Comparison of ENCODE assay signal across 10 mouse cellular contexts in genomic region chr10:18139615-18140014, GRCm38 (mm10).
DNase-seq lines count a peak whose midpoint lies in the region; ATAC-seq and TF ChIP-seq lines count a peak whose summit lies in the region.
"Had no signal": no experiment of that assay in that cellular context is flagged by ENCODE, and none has a peak within 500 bp of the region (broad histone marks: within the 10 kb centered on the region; RNA-seq: fewer than 3 reads in every experiment).

No protein-coding gene starts in this region.

- no peaks in the 10 kb centered on the region for H3K9me3 ChIP-seq in lung, embryonic 14.5 days (ENCODE audit: low read depth, low read length)
- H3K9me3 ChIP-seq in forebrain, embryonic 14.5 days (replicated peaks; ENCODE audit: control insufficient read depth, low read length): no peaks in the 10 kb centered on the region
- H3K9me3 ChIP-seq in limb, embryonic 12.5 days: no peaks in the 10 kb centered on the region
- no peaks in the 10 kb centered on the region for H3K9me3 ChIP-seq in neural tube, embryonic 13.5 days

- no peak overlapping the region for H3K4me3 ChIP-seq in lung, embryonic 14.5 days (ENCODE audit: low read depth, low read length)
- H3K4me3 ChIP-seq in forebrain, embryonic 14.5 days (ENCODE audit: low read depth, low read length): 0 out of 2 replicates have a peak overlapping the region, but pooled peaks have one; percentile 14
- peak overlapping the region; percentile 25 for H3K4me3 ChIP-seq in limb, embryonic 12.5 days (replicated peaks)
- peak overlapping the region; percentile 26 for H3K4me3 ChIP-seq in neural tube, embryonic 13.5 days
- H3K4me3 ChIP-seq: left cerebral cortex, adult 2 months had no signal

- DNase-seq in lung, embryonic 14.5 days: no peak
- no peak for DNase-seq in lung, postnatal 25 days (ENCODE audit: low spot score)
- DNase-seq in forebrain, embryonic 14.5 days (ENCODE audit: low spot score): no peak
- DNase-seq in yolk sac, embryonic 10.5 days (ENCODE audit: low spot score): no peak
- no peak for DNase-seq in spleen, postnatal 36 days (ENCODE audit: low spot score in 2 of 2)
- DNase-seq: retina, postnatal 1 day; thymus, postnatal 36 days had no signal

- WGBS in lung, embryonic 14.5 days: 71% methylated on average over 5 of the region's 5 CpGs
- 87% methylated on average over 5 of the region's 5 CpGs for WGBS in forebrain, embryonic 14.5 days
- WGBS in limb, embryonic 12.5 days: 85% methylated on average over 5 of the region's 5 CpGs
- 82% methylated on average over 5 of the region's 5 CpGs for WGBS in neural tube, embryonic 13.5 days

- no peaks in the 10 kb centered on the region for H3K36me3 ChIP-seq in lung, embryonic 14.5 days (ENCODE audit: insufficient read depth)
- no peaks in the 10 kb centered on the region for H3K36me3 ChIP-seq in forebrain, embryonic 14.5 days (ENCODE audit: control insufficient read depth, insufficient read depth, low read length)
- H3K36me3 ChIP-seq in limb, embryonic 12.5 days: no peaks in the 10 kb centered on the region
- no peaks in the 10 kb centered on the region for H3K36me3 ChIP-seq in neural tube, embryonic 13.5 days

- H3K4me1 ChIP-seq in lung, embryonic 14.5 days (ENCODE audit: insufficient read depth): no peaks in the 10 kb centered on the region
- no peaks in the 10 kb centered on the region for H3K4me1 ChIP-seq in forebrain, embryonic 14.5 days (ENCODE audit: control insufficient read depth, insufficient read depth, low read length)
- no peaks in the 10 kb centered on the region for H3K4me1 ChIP-seq in limb, embryonic 12.5 days (replicated peaks)
- H3K4me1 ChIP-seq in neural tube, embryonic 13.5 days (replicated peaks): no peaks in the 10 kb centered on the region

- H3K27ac ChIP-seq in lung, embryonic 14.5 days (ENCODE audit: low read depth): no peak overlapping the region
- H3K27ac ChIP-seq in forebrain, embryonic 14.5 days (ENCODE audit: low read depth, low read length): no peak overlapping the region
- no peak overlapping the region for H3K27ac ChIP-seq in limb, embryonic 12.5 days
- H3K27ac ChIP-seq in neural tube, embryonic 13.5 days (replicated peaks): no peak overlapping the region
- H3K27ac ChIP-seq: left cerebral cortex, adult 2 months had no signal

- TF ChIP-seq CTCF in lung, embryonic 14.5 days (IDR thresholded peaks at IDR 0.05; ENCODE audit: low read depth): no peak

- H3K27me3 ChIP-seq in lung, embryonic 14.5 days (ENCODE audit: insufficient read depth, low read length): no peaks in the 10 kb centered on the region
- H3K27me3 ChIP-seq in forebrain, embryonic 14.5 days (replicated peaks; ENCODE audit: control insufficient read depth, insufficient read depth, low read length): no peaks in the 10 kb centered on the region
- no peaks in the 10 kb centered on the region for H3K27me3 ChIP-seq in limb, embryonic 12.5 days
- H3K27me3 ChIP-seq in neural tube, embryonic 13.5 days: no peaks in the 10 kb centered on the region

- no peak overlapping the region for H3K9ac ChIP-seq in lung, embryonic 14.5 days
- H3K9ac ChIP-seq in forebrain, embryonic 14.5 days (ENCODE audit: low read length): no peak overlapping the region
- no peak overlapping the region for H3K9ac ChIP-seq in limb, embryonic 12.5 days (replicated peaks)
- peak overlapping the region; percentile 5; the same call in 1 of the 2 replicates for H3K9ac ChIP-seq in neural tube, embryonic 13.5 days

- no peak for ATAC-seq in lung, embryonic 14.5 days (ENCODE audit: insufficient read depth)
- ATAC-seq in forebrain, embryonic 14.5 days: peak; percentile 46; the same call in 1 of the 2 replicates
- ATAC-seq in limb, embryonic 12.5 days (ENCODE audit: insufficient number of reproducible peaks, insufficient read depth, low FRiP score, low TSS enrichment, low read depth): no peak
- ATAC-seq in neural tube, embryonic 13.5 days (ENCODE audit: low read depth): peak; percentile 62; the same call in 1 of the 2 replicates

- peak overlapping the region; percentile 10; the same call in 1 of the 2 replicates for H3K4me2 ChIP-seq in lung, embryonic 14.5 days
- H3K4me2 ChIP-seq in forebrain, embryonic 14.5 days (ENCODE audit: low read length): peak overlapping the region; percentile 31
- H3K4me2 ChIP-seq in limb, embryonic 12.5 days: peak overlapping the region; percentile 37
- H3K4me2 ChIP-seq in neural tube, embryonic 13.5 days: peak overlapping the region; percentile 36

Comparison
In these comparisons a context has a peak if more than half of its experiments do, and no peak if none do; other contexts are left out.
1. ATAC-seq: peak in forebrain, embryonic 14.5 days (single experiment) and neural tube, embryonic 13.5 days (single experiment); none in lung, embryonic 14.5 days (single experiment) and limb, embryonic 12.5 days (single experiment).
2. Peak in every context shown above with its lines, with median percentiles within 50 percentile points of each other: H3K4me2 ChIP-seq.